Mouse (Mus musculus): ENCODE data around the gene Syt17. TPM values are rescaled to one million over a fixed set of nuclear protein-coding genes. Genes with fewer than 3 reads are reported as not detected.

Syt17 gene
- polyA plus RNA-seq, 1 experiment from 2014 or later = 13.6 TPM

- Histone ChIP-seq H3K4me1 (replicated peaks; ENCODE audit: insufficient read depth, low read length) (0 out of 2 replicates have a peak, but pooled peaks cover 8% of the 10 kb centered on the region), H3K27ac (no peak overlapping the region), H3K36me3 (ENCODE audit: insufficient read depth, low read length) (no peaks in the 10 kb centered on the region), H3K9ac (ENCODE audit: low read depth, low read length) (no peak overlapping the region), H3K4me3 (replicated peaks; ENCODE audit: low read depth, low read length) (no peak overlapping the region), H3K9me3 (replicated peaks; ENCODE audit: low read length) (no peaks in the 10 kb centered on the region), H3K4me2 (ENCODE audit: low read length) (no peak overlapping the region), H3K27me3 (ENCODE audit: insufficient read depth, low read length) (no peaks in the 10 kb centered on the region)
- TF ChIP-seq CTCF (IDR thresholded peaks at IDR 0.05; ENCODE audit: low read depth) = no peak
- ATAC-seq (replicated peaks; ENCODE audit: low FRiP score, low read depth) = no peak
- WGBS = 12% methylated on average over 4 of the region's 4 CpGs
- DNase-seq (ENCODE audit: low spot score) = no peak
Observed at GRCm38 (mm10) chr7:118464432-118464831, 16.4 kb upstream of the Syt17 start.

DNA sequence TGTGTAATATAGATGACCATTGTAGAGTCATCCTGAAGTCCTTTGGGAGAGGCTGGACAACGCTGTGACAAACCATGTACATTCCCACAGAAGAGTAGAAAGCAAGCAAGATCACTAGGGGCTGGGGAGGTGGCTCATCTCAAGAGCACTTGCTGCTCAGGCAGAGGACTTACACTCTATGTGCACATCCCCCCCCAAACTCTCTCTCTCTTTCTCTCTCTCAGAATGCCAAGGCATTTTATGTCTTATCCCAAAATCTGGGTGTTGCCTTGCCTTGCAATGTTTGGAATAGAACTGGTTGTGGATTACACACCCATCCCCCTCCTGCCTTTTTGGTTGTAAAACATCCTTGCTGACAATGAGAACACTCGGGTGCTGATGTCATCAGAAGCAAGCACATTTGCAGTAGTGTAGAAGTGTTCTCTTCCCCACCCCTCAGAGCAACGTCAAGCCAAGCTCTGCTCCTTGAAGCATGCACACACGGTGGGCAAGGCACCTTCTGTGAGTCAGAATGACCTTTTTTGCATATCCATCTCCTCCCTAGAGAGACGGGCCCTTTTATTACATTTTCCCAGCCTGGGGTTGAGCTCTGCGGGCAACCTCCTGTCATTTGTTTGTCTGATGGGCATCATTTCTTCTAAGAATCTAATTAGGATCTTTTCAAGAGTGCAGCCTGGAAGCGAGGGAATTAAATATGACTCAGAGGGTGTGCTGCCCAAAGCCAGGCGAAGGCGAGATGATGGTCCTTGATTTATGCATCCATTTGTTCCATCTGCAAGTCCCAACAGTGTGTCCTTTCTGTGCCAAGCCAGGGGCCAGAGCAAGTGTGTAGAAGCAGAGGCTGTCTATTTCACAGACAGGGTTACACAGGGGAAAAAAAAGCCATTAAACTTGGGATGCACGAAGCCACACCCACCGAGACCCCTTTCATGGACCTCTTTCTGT is 15.1 kb upstream of the Syt17 start:
- ATAC-seq (replicated peaks; ENCODE audit: low FRiP score, low read depth) (no peak), DNase-seq (ENCODE audit: low spot score) (no peak)
- H3K4me2 ChIP-seq (ENCODE audit: low read length) = no peak overlapping the region
- no peaks in the 10 kb centered on the region for H3K36me3 ChIP-seq (ENCODE audit: insufficient read depth, low read length)
- 25% methylated on average over 11 of the region's 11 CpGs for WGBS
- H3K9ac ChIP-seq (ENCODE audit: low read depth, low read length) = no peak overlapping the region
- TF ChIP-seq CTCF (IDR thresholded peaks at IDR 0.05; ENCODE audit: low read depth) = no peak
- no peak overlapping the region for H3K27ac ChIP-seq
- no peaks in the 10 kb centered on the region for H3K9me3 ChIP-seq (replicated peaks; ENCODE audit: low read length)
- no peak overlapping the region for H3K4me3 ChIP-seq (replicated peaks; ENCODE audit: low read depth, low read length)
- no peaks in the 10 kb centered on the region for H3K27me3 ChIP-seq (ENCODE audit: insufficient read depth, low read length)
- 0 out of 2 replicates have a peak, but pooled peaks cover 8% of the 10 kb centered on the region for H3K4me1 ChIP-seq (replicated peaks; ENCODE audit: insufficient read depth, low read length)

DNA sequence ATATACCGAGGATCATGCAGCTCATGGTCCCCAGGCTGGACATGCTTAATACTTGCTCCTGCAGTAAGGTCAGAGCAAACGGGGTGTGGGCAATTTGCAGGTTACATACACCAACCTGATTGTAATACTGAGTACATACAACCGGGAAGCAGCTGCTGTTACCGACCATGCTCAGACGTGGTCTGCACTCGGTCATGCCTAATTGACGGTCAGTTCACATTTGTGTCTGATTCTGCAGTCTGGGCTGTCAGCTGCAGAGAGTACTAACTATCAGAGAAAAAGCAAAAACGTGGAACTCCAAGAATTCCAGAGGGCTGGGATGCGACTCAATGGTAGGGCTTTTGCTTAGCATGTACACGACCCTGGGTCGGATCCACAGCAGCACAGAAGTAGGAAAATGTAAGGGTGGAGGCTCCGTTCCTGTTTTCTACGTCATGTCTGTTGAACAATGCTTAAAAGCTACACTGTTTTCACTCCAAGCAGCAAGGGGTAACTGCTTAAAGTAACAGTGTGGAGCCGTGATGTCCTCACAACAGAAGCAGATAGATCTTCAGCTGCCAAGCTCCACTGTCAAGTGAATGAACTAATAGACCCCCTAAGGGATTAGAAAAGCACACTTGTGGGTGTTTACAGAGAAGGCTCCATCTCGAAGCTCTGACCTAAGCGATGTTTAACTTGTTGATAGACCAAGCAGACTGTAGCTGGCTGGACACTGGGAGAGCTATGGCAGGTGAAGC is 13.5 kb upstream of the Syt17 start:
- Histone ChIP-seq H3K9me3 (replicated peaks; ENCODE audit: low read length) (no peaks in the 10 kb centered on the region), H3K4me1 (replicated peaks; ENCODE audit: insufficient read depth, low read length) (0 out of 2 replicates have a peak, but pooled peaks cover 8% of the 10 kb centered on the region), H3K4me3 (replicated peaks; ENCODE audit: low read depth, low read length) (no peak overlapping the region), H3K9ac (ENCODE audit: low read depth, low read length) (no peak overlapping the region), H3K4me2 (ENCODE audit: low read length) (no peak overlapping the region), H3K27ac (no peak overlapping the region), H3K27me3 (ENCODE audit: insufficient read depth, low read length) (no peaks in the 10 kb centered on the region), H3K36me3 (ENCODE audit: insufficient read depth, low read length) (no peaks in the 10 kb centered on the region)
- no peak for TF ChIP-seq CTCF (IDR thresholded peaks at IDR 0.05; ENCODE audit: low read depth)
- WGBS = 46% methylated on average over 16 of the region's 16 CpGs
- no peak for DNase-seq (ENCODE audit: low spot score)
- ATAC-seq (replicated peaks; ENCODE audit: low FRiP score, low read depth) = no peak

DNA sequence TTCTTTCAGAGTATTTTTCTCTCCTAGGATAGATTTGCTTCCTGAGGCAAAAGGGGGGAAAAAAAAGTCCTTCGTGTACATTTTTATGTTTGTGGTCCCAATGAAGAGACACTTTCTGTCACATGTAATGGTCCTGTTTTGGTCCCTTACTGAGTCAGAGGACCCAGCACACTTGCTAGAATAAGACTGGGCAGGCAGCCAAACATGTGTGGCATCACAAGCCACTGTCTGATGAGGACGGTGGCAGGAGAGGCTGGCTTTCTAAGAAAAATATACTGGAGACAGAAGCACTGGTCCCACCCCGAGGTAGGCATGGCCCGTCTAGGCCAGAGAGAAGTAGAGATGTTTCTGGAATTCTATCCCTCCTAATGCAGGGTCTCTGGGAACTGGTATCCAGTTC is 5.7 kb upstream of the Syt17 start:
- H3K4me1 ChIP-seq (replicated peaks; ENCODE audit: insufficient read depth, low read length) = no peaks in the 10 kb centered on the region
- H3K27ac ChIP-seq = no peak overlapping the region
- no peak overlapping the region for H3K4me2 ChIP-seq (ENCODE audit: low read length)
- no peak overlapping the region for H3K4me3 ChIP-seq (replicated peaks; ENCODE audit: low read depth, low read length)
- H3K9me3 ChIP-seq (replicated peaks; ENCODE audit: low read length) = no peaks in the 10 kb centered on the region
- DNase-seq (ENCODE audit: low spot score) (no peak), ATAC-seq (replicated peaks; ENCODE audit: low FRiP score, low read depth) (no peak)
- no peak overlapping the region for H3K9ac ChIP-seq (ENCODE audit: low read depth, low read length)
- WGBS = 59% methylated on average over 4 of the region's 4 CpGs
- H3K27me3 ChIP-seq (ENCODE audit: insufficient read depth, low read length) = no peaks in the 10 kb centered on the region
- TF ChIP-seq CTCF (IDR thresholded peaks at IDR 0.05; ENCODE audit: low read depth) = no peak
- H3K36me3 ChIP-seq (ENCODE audit: insufficient read depth, low read length) = no peaks in the 10 kb centered on the region

DNA sequence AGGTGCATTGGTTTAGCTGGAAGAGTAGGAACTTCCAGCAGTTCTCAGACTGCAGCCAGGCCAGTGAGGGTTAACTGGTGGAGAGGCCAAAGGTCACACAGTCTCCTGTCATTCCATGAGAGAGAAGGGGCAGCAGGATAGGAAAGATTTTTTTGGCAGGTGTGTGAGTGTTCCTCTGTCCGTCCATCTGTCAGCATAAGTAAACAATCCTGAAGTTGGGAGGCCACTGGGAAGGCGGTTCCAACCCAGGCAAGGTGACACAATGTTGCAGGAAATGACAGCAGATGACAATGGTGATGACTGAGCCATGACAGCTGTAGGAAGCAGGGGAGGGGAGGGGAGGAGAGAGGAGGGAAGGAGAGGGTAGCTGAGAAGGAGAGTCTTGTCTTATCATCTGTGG is 4.9 kb upstream of the Syt17 start:
- H3K9ac ChIP-seq (ENCODE audit: low read depth, low read length) = no peak overlapping the region
- no peaks in the 10 kb centered on the region for H3K27me3 ChIP-seq (ENCODE audit: insufficient read depth, low read length)
- H3K4me3 ChIP-seq (replicated peaks; ENCODE audit: low read depth, low read length) = no peak overlapping the region
- no peak overlapping the region for H3K27ac ChIP-seq
- ATAC-seq (replicated peaks; ENCODE audit: low FRiP score, low read depth) = no peak
- no peak for TF ChIP-seq CTCF (IDR thresholded peaks at IDR 0.05; ENCODE audit: low read depth)
- H3K4me1 ChIP-seq (replicated peaks; ENCODE audit: insufficient read depth, low read length) = peaks cover 4% of the 10 kb centered on the region; the same call in 1 of the 2 replicates
- DNase-seq (ENCODE audit: low spot score) = no peak
- WGBS = 16% methylated on average over 2 of the region's 2 CpGs
- no peak overlapping the region for H3K4me2 ChIP-seq (ENCODE audit: low read length)
- no peaks in the 10 kb centered on the region for H3K36me3 ChIP-seq (ENCODE audit: insufficient read depth, low read length)
- no peaks in the 10 kb centered on the region for H3K9me3 ChIP-seq (replicated peaks; ENCODE audit: low read length)
